Mouse (Mus musculus) lung, adult 18-20 months (tissue): ENCODE measurements around the gene Coch.
"Not testable (repeated sequence)": the region's sequence is repeated elsewhere in the genome, so short reads cannot be mapped to it uniquely, and the experiment has no call there.

Experiments
- DNase-seq, 2 experiments: peaks; one replicate each; pipeline ENCODE4 v3.0.0; 2022; ENCODE audit warnings: mixed read lengths in 2 of 2

Coch gene

GRCm38 (mm10) chr12:51641871-51642270 lies 48.7 kb downstream of the Coch start:
- DNase-seq: peak in 1 of 2 experiments; percentile 24

- not testable (repeated sequence) for DNase-seq
These were observed 56.3 kb downstream of the Coch start for GRCm38 (mm10) chr12:51649401-51649800.
